Comparison of ENCODE assay signal across 9 mouse cellular contexts in the genomic region with DNA sequence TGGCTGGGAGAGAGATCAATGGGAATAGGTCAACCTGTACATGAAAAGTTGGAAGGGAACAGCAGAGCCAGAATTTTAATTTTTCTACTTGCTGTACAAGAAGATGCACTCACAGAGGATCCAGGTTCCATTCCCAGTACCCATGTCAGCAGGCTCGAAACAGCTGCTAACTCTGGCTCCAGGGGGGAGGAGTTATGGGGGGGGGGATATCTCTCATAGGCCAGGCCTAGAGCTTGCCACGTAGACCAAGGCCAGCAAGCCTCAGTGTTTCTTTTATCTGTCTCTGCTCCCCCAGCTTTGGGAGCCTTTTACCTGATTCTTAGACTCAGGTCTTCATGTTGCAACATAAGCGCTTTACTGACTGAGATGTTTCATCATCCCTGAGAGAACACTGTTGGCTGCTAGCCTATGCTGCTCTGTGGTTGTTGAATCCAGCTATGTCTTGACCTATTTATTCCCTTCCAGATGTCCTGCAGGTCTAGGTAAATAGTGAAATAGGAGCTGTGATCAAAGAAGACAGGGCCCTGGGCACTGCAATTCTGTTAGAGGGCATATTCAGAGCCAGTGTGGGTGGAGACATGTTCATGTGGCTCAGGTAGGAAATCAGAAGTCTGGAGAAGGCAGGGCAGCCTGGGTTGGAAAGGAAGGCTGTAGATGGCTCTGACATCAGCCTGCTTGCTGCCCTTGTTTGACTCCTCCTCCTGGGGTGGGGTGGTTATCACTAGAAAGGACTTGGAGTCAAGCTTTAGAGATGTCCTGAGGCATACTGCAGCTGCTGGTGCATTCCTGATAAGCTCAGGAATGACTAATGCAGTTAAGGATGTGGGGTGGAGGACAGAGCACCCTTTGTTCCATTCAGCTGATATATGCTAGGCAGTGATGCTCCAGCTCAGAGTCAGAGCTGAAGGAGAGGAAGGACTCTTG. TPM values are rescaled to one million over a fixed set of nuclear protein-coding genes. Genes with fewer than 3 reads are reported as not detected.
DNase-seq lines count a peak whose midpoint lies in the region; ATAC-seq and TF ChIP-seq lines count a peak whose summit lies in the region.
"Had no signal": no experiment of that assay in that cellular context is flagged by ENCODE, and none has a peak within 500 bp of the region (broad histone marks: within the 10 kb centered on the region; RNA-seq: fewer than 3 reads in every experiment).

No protein-coding gene starts in this region.

- H3K4me1 ChIP-seq in forebrain, postnatal 0 days (ENCODE audit: insufficient read depth), result 0 out of 2 replicates have a peak, but pooled peaks cover 2% of the 10 kb centered on the region
- H3K4me1 ChIP-seq in forebrain, embryonic 15.5 days, result peaks cover 37% of the 10 kb centered on the region
- peaks cover 26% of the 10 kb centered on the region for H3K4me1 ChIP-seq in liver, adult 2 months (ENCODE audit: control insufficient read depth, insufficient read depth, low read length)
- H3K4me1 ChIP-seq in neural tube, embryonic 15.5 days, result peaks cover 23% of the 10 kb centered on the region

- H3K9ac ChIP-seq in forebrain, postnatal 0 days, result no peak overlapping the region
- no peak overlapping the region for H3K9ac ChIP-seq in forebrain, embryonic 15.5 days (replicated peaks)
- H3K9ac ChIP-seq in liver, adult 2 months (ENCODE audit: low read depth, low read length), result no peak overlapping the region
- H3K9ac ChIP-seq in neural tube, embryonic 15.5 days (replicated peaks), result no peak overlapping the region

- no peak overlapping the region for H3K4me2 ChIP-seq in forebrain, postnatal 0 days (ENCODE audit: low read depth)
- no peak overlapping the region for H3K4me2 ChIP-seq in forebrain, embryonic 15.5 days (replicated peaks)
- no peak overlapping the region for H3K4me2 ChIP-seq in neural tube, embryonic 15.5 days

- no peaks in the 10 kb centered on the region for H3K27me3 ChIP-seq in forebrain, postnatal 0 days (ENCODE audit: insufficient read depth, low read length)
- H3K27me3 ChIP-seq in forebrain, embryonic 15.5 days, result no peaks in the 10 kb centered on the region
- H3K27me3 ChIP-seq in liver, adult 2 months (ENCODE audit: control insufficient read depth, insufficient read depth, low read length), result no peaks in the 10 kb centered on the region
- no peaks in the 10 kb centered on the region for H3K27me3 ChIP-seq in neural tube, embryonic 15.5 days (replicated peaks)

- TF ChIP-seq CTCF in forebrain, postnatal 0 days (IDR thresholded peaks at IDR 0.05; ENCODE audit: low read depth), result no peak
- no peak for TF ChIP-seq CTCF in liver, adult 2 months (IDR thresholded peaks at IDR 0.05; ENCODE audit: low read depth, low read length)

- no peak for TF ChIP-seq POLR2A in liver, adult 2 months (IDR thresholded peaks at IDR 0.05; ENCODE audit: extremely low read depth, insufficient read depth, low read length)

- 66% methylated on average over 3 of the region's 3 CpGs for WGBS in forebrain, postnatal 0 days
- WGBS in forebrain, embryonic 15.5 days, result 73% methylated on average over 3 of the region's 3 CpGs
- WGBS in liver, adult 2 months, result 25% methylated on average over 3 of the region's 3 CpGs
- WGBS in neural tube, embryonic 15.5 days, result 68% methylated on average over 3 of the region's 3 CpGs

- peak; percentile 16; the same call in 1 of the 2 replicates for ATAC-seq in forebrain, postnatal 0 days
- no peak; the same call in 1 of the 2 replicates for ATAC-seq in forebrain, embryonic 15.5 days (replicated peaks)
- ATAC-seq in neural tube, embryonic 15.5 days (ENCODE audit: low FRiP score), result no peak

- H3K79me2 ChIP-seq in liver, adult 2 months (ENCODE audit: control insufficient read depth, insufficient read depth, low read length), result no peaks in the 10 kb centered on the region; the same call in 1 of the 2 replicates

- no peaks in the 10 kb centered on the region for H3K9me3 ChIP-seq in forebrain, postnatal 0 days (ENCODE audit: low read length)
- no peaks in the 10 kb centered on the region for H3K9me3 ChIP-seq in forebrain, embryonic 15.5 days
- no peaks in the 10 kb centered on the region for H3K9me3 ChIP-seq in neural tube, embryonic 15.5 days (replicated peaks)

- no peaks in the 10 kb centered on the region for H3K36me3 ChIP-seq in forebrain, postnatal 0 days (ENCODE audit: insufficient read depth)
- no peaks in the 10 kb centered on the region for H3K36me3 ChIP-seq in forebrain, embryonic 15.5 days
- no peaks in the 10 kb centered on the region for H3K36me3 ChIP-seq in liver, adult 2 months (ENCODE audit: control insufficient read depth, insufficient read depth, low read length)
- no peaks in the 10 kb centered on the region for H3K36me3 ChIP-seq in neural tube, embryonic 15.5 days

- H3K27ac ChIP-seq in forebrain, postnatal 0 days (ENCODE audit: low read depth, low read length), result no peak overlapping the region
- no peak overlapping the region for H3K27ac ChIP-seq in forebrain, embryonic 15.5 days (replicated peaks)
- peak overlapping the region; percentile 0; the same call in 1 of the 2 replicates for H3K27ac ChIP-seq in liver, adult 2 months (replicated peaks; ENCODE audit: insufficient read depth, low read depth, low read length)
- H3K27ac ChIP-seq in neural tube, embryonic 15.5 days (replicated peaks), result 0 out of 2 replicates have a peak overlapping the region, but pooled peaks have one; percentile 25
- H3K27ac ChIP-seq: macrophage had no signal

- DNase-seq in forebrain, postnatal 0 days, result no peak
- DNase-seq in R1 (ENCODE audit: low read depth, low spot score), result peak; percentile 54
- peak; percentile 36 for DNase-seq in heart, adult 8-10 months (ENCODE audit: low spot score)
- peak; percentile 96 for DNase-seq in liver, adult 2 months (ENCODE audit: extremely low read depth, low read depth, low spot score)
- DNase-seq in right cerebral cortex, adult 2 months (ENCODE audit: low spot score in 2 of 2), result no peak
- DNase-seq in embryo, embryonic 9.5 days (ENCODE audit: extremely low spot score), result no peak

- H3K4me3 ChIP-seq in forebrain, postnatal 0 days (ENCODE audit: low read depth, low read length), result no peak overlapping the region
- no peak overlapping the region for H3K4me3 ChIP-seq in forebrain, embryonic 15.5 days
- H3K4me3 ChIP-seq in liver, adult 2 months (ENCODE audit: insufficient read depth, low read depth, low read length), result no peak overlapping the region
- no peak overlapping the region for H3K4me3 ChIP-seq in neural tube, embryonic 15.5 days (replicated peaks)

RNA-seq across cellular contexts. Expression of a gene that starts 53.2 kb away (rescaled TPM):
- total RNA-seq in forebrain, postnatal 0 days (2014; rRNA removed), result 60.8 and 63.6 TPM in 2 replicates
- polyA plus RNA-seq in forebrain, postnatal 0 days (2015; fragmentation: Nextera tagmentation; extraction: Ambion mirVana), result 66.6 and 78.7 TPM in 2 replicates
- polyA plus RNA-seq in forebrain, embryonic 15.5 days (2015; fragmentation: Nextera tagmentation; extraction: Ambion mirVana), result 75.2 and 76.8 TPM in 2 replicates
- 1 to 10 TPM; 8.9 to 9.6 (median 9.0) TPM for total RNA-seq in heart, adult 8-10 months (2022)
- 6.7 and 9.0 TPM in 2 replicates for total RNA-seq in liver, adult 2 months (2014; rRNA removed)
- 16.6 and 18.1 TPM in 2 replicates for polyA plus RNA-seq in liver, adult 2 months (2012; rRNA removed)
- 59.8 and 70.8 TPM in 2 replicates for polyA plus RNA-seq in neural tube, embryonic 15.5 days (2015; fragmentation: Nextera tagmentation; extraction: Ambion mirVana)

RNA-seq across cellular contexts. Expression of a gene that starts 54.5 kb away (rescaled TPM):
- total RNA-seq in forebrain, postnatal 0 days (2014; rRNA removed), result 49.1 and 55.6 TPM in 2 replicates
- polyA plus RNA-seq in forebrain, postnatal 0 days (2015; fragmentation: Nextera tagmentation; extraction: Ambion mirVana), result 32.0 and 37.8 TPM in 2 replicates
- 43.7 and 45.0 TPM in 2 replicates for polyA plus RNA-seq in forebrain, embryonic 15.5 days (2015; fragmentation: Nextera tagmentation; extraction: Ambion mirVana)
- 10 to 100 TPM; 20.8 to 26.5 (median 23.6) TPM for total RNA-seq in heart, adult 8-10 months (2022)
- total RNA-seq in liver, adult 2 months (2014; rRNA removed), result 17.2 and 18.1 TPM in 2 replicates
- 13.1 and 14.3 TPM in 2 replicates for polyA plus RNA-seq in liver, adult 2 months (2012; rRNA removed)
- polyA plus RNA-seq in neural tube, embryonic 15.5 days (2015; fragmentation: Nextera tagmentation; extraction: Ambion mirVana), result 39.7 and 41.8 TPM in 2 replicates

Comparison
In these comparisons a context has a peak if more than half of its experiments do, and no peak if none do; other contexts are left out.
1. DNase-seq: peak in R1 (single experiment), heart, adult 8-10 months (single experiment) and liver, adult 2 months (single experiment); none in forebrain, postnatal 0 days (single experiment), right cerebral cortex, adult 2 months (0 of 2) and embryo, embryonic 9.5 days (single experiment).
2. H3K27ac ChIP-seq: peak in liver, adult 2 months (single experiment) and neural tube, embryonic 15.5 days (single experiment); none in forebrain, postnatal 0 days (single experiment) and forebrain, embryonic 15.5 days (single experiment).